Mouse (Mus musculus) ES-E14 (cell line): ENCODE measurements around the gene Odf2. TPM values are rescaled to one million over a fixed set of nuclear protein-coding genes. Genes with fewer than 3 reads are reported as not detected.

Experiments used
- DNase-seq: peaks from one replicate; pipeline ENCODE4 v3.0.0-alpha.2; 2013; ENCODE audit warnings: low read depth, low spot score
- H3K27ac ChIP-seq: 2 replicates; pipeline ENCODE4 v1.5.1; 2012; ENCODE audit warnings: low read depth, mild to moderate bottlenecking, low read length, moderate library complexity, mixed read lengths; ENCODE audit not compliant: poor library complexity, insufficient read depth, severe bottlenecking
- H3K36me3 ChIP-seq: 2 replicates; pipeline ENCODE4 v1.6.1; 2012; ENCODE audit warnings: mild to moderate bottlenecking, low read length, moderate library complexity, mixed read lengths; ENCODE audit not compliant: control insufficient read depth, poor library complexity, insufficient read depth, severe bottlenecking
- H3K4me1 ChIP-seq, 2 experiments: fragments of 150-350 bp in 1 of 2; sonication (generic) in 1 of 2; 2 replicates each; pipeline ENCODE4 v1.6.1; 2012; ENCODE audit warnings: low read length in 2 of 2, mild to moderate bottlenecking in 1 of 2, mixed read lengths in 1 of 2; ENCODE audit not compliant: control insufficient read depth in 2 of 2, insufficient read depth in 2 of 2, poor library complexity in 1 of 2
- H3K4me3 ChIP-seq, 2 experiments: fragments of 150-350 bp in 1 of 2; sonication (generic) in 1 of 2; 2 replicates each; pipeline ENCODE4 v1.5.1; 2012; ENCODE audit warnings: low read length in 2 of 2, low read depth in 1 of 2, mild to moderate bottlenecking in 1 of 2, mixed read lengths in 1 of 2; ENCODE audit not compliant: insufficient read depth in 1 of 2, poor library complexity in 1 of 2, severe bottlenecking in 1 of 2
- H3K9ac ChIP-seq: 2 replicates; pipeline ENCODE4 v1.6.1; 2012; ENCODE audit warnings: low read depth, mild to moderate bottlenecking, low read length, mixed read lengths; ENCODE audit not compliant: poor library complexity, insufficient read depth, severe bottlenecking
- H3K9me3 ChIP-seq: fragments of 150-350 bp; sonication (generic); 2 replicates; pipeline ENCODE4 v1.6.1; 2012; ENCODE audit warnings: low read depth, mild to moderate bottlenecking, low read length; ENCODE audit not compliant: control insufficient read depth, insufficient read depth
- CHD2 ChIP-seq: IDR thresholded peaks from 2 replicates; pipeline ENCODE4 v1.6.1; 2014; ENCODE audit warnings: mild to moderate bottlenecking, low read depth, low read length, inconsistent platforms
- HCFC1 ChIP-seq: IDR thresholded peaks from 2 replicates; pipeline ENCODE4 v1.6.1; 2012; ENCODE audit warnings: low read length, inconsistent platforms, borderline replicate concordance; ENCODE audit not compliant: insufficient read depth
- MAFK ChIP-seq: IDR thresholded peaks from 2 replicates; pipeline ENCODE4 v1.6.1; 2014; ENCODE audit warnings: mild to moderate bottlenecking, low read depth, low read length, inconsistent platforms; ENCODE audit not compliant: insufficient read depth
- ZC3H11A ChIP-seq: IDR thresholded peaks from 2 replicates; pipeline ENCODE4 v1.6.1; 2012; ENCODE audit warnings: low read depth, mild to moderate bottlenecking, inconsistent platforms, low read length, borderline replicate concordance
- ZNF384 ChIP-seq: IDR thresholded peaks from 2 replicates; pipeline ENCODE4 v1.6.1; 2012; ENCODE audit warnings: low read depth, low read length, inconsistent platforms
- in situ Hi-C, 2 experiments: fragments of 600-800 bp; cut with MboI; formaldehyde crosslinking; loops; one replicate each; pipeline ENCODE4 v1.15.1; 2025; ENCODE audit warnings: low sequenced_read_pairs in 2 of 2, inconsistent platforms in 1 of 2; ENCODE audit not compliant: unreplicated experiment in 2 of 2
- total RNA-seq: library from RNA; depleted of rRNA; stranded (reverse); fragments of 300-350 nt; gene quantifications from 2 replicates; pipeline ENCODE4 v1.2.3, GENCODE M21; 2012; rRNA removed

Odf2 gene
- total RNA-seq, 1 experiment = 123 TPM

GRCm38 (mm10) chr2:29968638-29969037 lies 79.6 kb downstream of the Odf2 start:
- in situ Hi-C loops = no loop called here
- Histone ChIP-seq H3K27ac (no peak overlapping the region), H3K36me3 (peaks cover 7% of the 10 kb centered on the region; the same call in 1 of the 2 replicates), H3K4me1 (peaks cover 0 to 12% of the 10 kb centered on the region in 2 experiments; a peak in 3 of 4 replicates), H3K4me3 (no peak overlapping the region), H3K9ac (no peak overlapping the region), H3K9me3 (no peaks in the 10 kb centered on the region)
- TF ChIP-seq ZNF384 = no peak
- no peak for DNase-seq

- no peak overlapping the region; the same call in 1 of the 2 replicates for H3K27ac ChIP-seq
- no peaks in the 10 kb centered on the region for H3K9me3 ChIP-seq
- TF ChIP-seq CHD2 = no peak
- TF ChIP-seq ZNF384 = no peak
- no peak for TF ChIP-seq HCFC1
- no peak for TF ChIP-seq MAFK
- no peak for TF ChIP-seq ZC3H11A
- no peak for DNase-seq
- peaks cover 0 to 7% of the 10 kb centered on the region in 2 experiments; a peak in 2 of 4 replicates for H3K4me1 ChIP-seq
- H3K9ac ChIP-seq = no peak overlapping the region
- no peak overlapping the region for H3K4me3 ChIP-seq
- in situ Hi-C loops = no loop called here
- peaks cover 12% of the 10 kb centered on the region; the same call in 1 of the 2 replicates for H3K36me3 ChIP-seq
These were observed 83.0 kb downstream of the Odf2 start for GRCm38 (mm10) chr2:29971838-29972635.

- H3K36me3 ChIP-seq = peaks cover 13% of the 10 kb centered on the region
- peaks cover 0 to 5% of the 10 kb centered on the region in 2 experiments; a peak in 2 of 4 replicates for H3K4me1 ChIP-seq
- H3K9me3 ChIP-seq = no peaks in the 10 kb centered on the region
- in situ Hi-C loops = no loop called here
- no peak overlapping the region for H3K4me3 ChIP-seq
- H3K9ac ChIP-seq = no peak overlapping the region
- H3K27ac ChIP-seq = no peak overlapping the region; the same call in 1 of the 2 replicates
- TF ChIP-seq HCFC1 (no peak), CHD2 (no peak), ZNF384 (no peak), ZC3H11A (no peak), MAFK (no peak)
- peak; percentile 51 for DNase-seq
These were observed 84.5 kb downstream of the Odf2 start for GRCm38 (mm10) chr2:29973525-29973924.

GRCm38 (mm10) chr2:29977307-29977706 lies 88.3 kb downstream of the Odf2 start:
- TF ChIP-seq MAFK = no peak
- no peak for TF ChIP-seq CHD2
- TF ChIP-seq HCFC1 = no peak
- 0 out of 2 replicates have a peak, but pooled peaks have one; percentile 27 for TF ChIP-seq ZC3H11A
- TF ChIP-seq ZNF384 = no peak
- in situ Hi-C loops = no loop called here
- Histone ChIP-seq H3K9ac (no peak overlapping the region), H3K36me3 (peaks cover 18% of the 10 kb centered on the region), H3K27ac (no peak overlapping the region), H3K9me3 (no peaks in the 10 kb centered on the region), H3K4me1 (peaks cover 0 to 4% of the 10 kb centered on the region in 2 experiments; a peak in 2 of 4 replicates), H3K4me3 (no peak overlapping the region)
- DNase-seq = peak; percentile 30

- Histone ChIP-seq H3K36me3 (peaks cover 30% of the 10 kb centered on the region), H3K4me3 (no peak overlapping the region), H3K9me3 (no peaks in the 10 kb centered on the region), H3K9ac (no peak overlapping the region), H3K4me1 (no peaks in the 10 kb centered on the region), H3K27ac (no peak overlapping the region)
- DNase-seq = no peak
- in situ Hi-C loops = no loop called here
- TF ChIP-seq HCFC1 (no peak), CHD2 (no peak), ZNF384 (no peak), ZC3H11A (no peak), MAFK (no peak)
These were observed 91.6 kb downstream of the Odf2 start for GRCm38 (mm10) chr2:29980661-29981060.

Other genes starting within 250 kb of the Odf2 start
- 0.27 and 0.42 TPM in 2 replicates for gene Gm13420, start 137.5 kb upstream of the Odf2 start, total RNA-seq
- gene Gm13547, start 129.9 kb upstream of the Odf2 start, total RNA-seq = not detected in 2 replicates
- 18.3 and 30.4 TPM in 2 replicates for gene Coq4, start 101.7 kb upstream of the Odf2 start, total RNA-seq
- 78.5 and 108 TPM in 2 replicates for gene Trub2, start 100.7 kb upstream of the Odf2 start, total RNA-seq
- gene Slc27a4, start 86.6 kb upstream of the Odf2 start, total RNA-seq = 38.9 and 47.7 TPM in 2 replicates
- gene Urm1, start 69.1 kb upstream of the Odf2 start, total RNA-seq = 44.3 and 50.8 TPM in 2 replicates
- gene Cercam, start 20.1 kb upstream of the Odf2 start, total RNA-seq = 15.8 and 24.5 TPM in 2 replicates
- gene Gle1, start 46.2 kb downstream of the Odf2 start, total RNA-seq = 64.8 and 69.0 TPM in 2 replicates
- gene Sptan1, start 76.3 kb downstream of the Odf2 start, total RNA-seq = 340 and 423 TPM in 2 replicates
- 22.6 and 35.2 TPM in 2 replicates for gene Wdr34, start 159.7 kb downstream of the Odf2 start, total RNA-seq
- 695 and 901 TPM in 2 replicates for gene Set, start 168.2 kb downstream of the Odf2 start, total RNA-seq
- gene Pkn3, start 188.5 kb downstream of the Odf2 start, total RNA-seq = 19.1 and 24.3 TPM in 2 replicates
- 133 and 202 TPM in 2 replicates for gene Zdhhc12, start 204.4 kb downstream of the Odf2 start, total RNA-seq
- gene Zer1, start 235.4 kb downstream of the Odf2 start, total RNA-seq = 11.4 and 16.2 TPM in 2 replicates
- 62.4 and 65.9 TPM in 2 replicates for gene Tbc1d13, start 244.5 kb downstream of the Odf2 start, total RNA-seq